Mouse (Mus musculus): Measurements from ENCODE around the gene Cacna2d3.
A peak's percentile ranks its signal among the peaks of the same experiment; 100 is the strongest.

Gene Cacna2d3

GRCm38 (mm10) chr14:29163998-29164652 is 557.5 kb downstream of the Cacna2d3 start:
- no peak for DNase-seq (ENCODE audit: low spot score in 2 of 2)

GRCm38 (mm10) chr14:29159803-29160202 is 561.9 kb downstream of the Cacna2d3 start:
- no peak for DNase-seq (ENCODE audit: low spot score in 2 of 2)

GRCm38 (mm10) chr14:29157096-29157495 is 564.6 kb downstream of the Cacna2d3 start:
- DNase-seq (ENCODE audit: low spot score in 2 of 2) = no peak

- DNase-seq (ENCODE audit: low spot score in 2 of 2) = no peak
These were observed 577.5 kb downstream of the Cacna2d3 start for GRCm38 (mm10) chr14:29144184-29144583.

- DNase-seq (ENCODE audit: low spot score in 2 of 2) = no peak
These were observed 584.0 kb downstream of the Cacna2d3 start for GRCm38 (mm10) chr14:29137614-29138013.

- no peak for DNase-seq (ENCODE audit: low spot score in 2 of 2)
These were observed 584.6 kb downstream of the Cacna2d3 start for GRCm38 (mm10) chr14:29137006-29137579.

- no peak for DNase-seq (ENCODE audit: low spot score in 2 of 2)
These were observed 586.8 kb downstream of the Cacna2d3 start for GRCm38 (mm10) chr14:29134901-29135300.

- no peak for DNase-seq (ENCODE audit: low spot score in 2 of 2)
These were observed 591.2 kb downstream of the Cacna2d3 start for GRCm38 (mm10) chr14:29130511-29130910.

- no peak for DNase-seq (ENCODE audit: low spot score in 2 of 2)
These were observed 597.8 kb downstream of the Cacna2d3 start for GRCm38 (mm10) chr14:29123886-29124285.

GRCm38 (mm10) chr14:29122749-29123148 is 598.9 kb downstream of the Cacna2d3 start:
- no peak for DNase-seq (ENCODE audit: low spot score in 2 of 2)

GRCm38 (mm10) chr14:29113852-29114450 is 607.7 kb downstream of the Cacna2d3 start:
- DNase-seq (ENCODE audit: low spot score in 2 of 2) = no peak

GRCm38 (mm10) chr14:29111666-29112065 is 610.0 kb downstream of the Cacna2d3 start:
- DNase-seq (ENCODE audit: low spot score in 2 of 2) = no peak

GRCm38 (mm10) chr14:29110351-29111091 is 611.1 kb downstream of the Cacna2d3 start:
- DNase-seq (ENCODE audit: low spot score in 2 of 2) = no peak

- DNase-seq (ENCODE audit: low spot score in 2 of 2) = no peak
These were observed 614.2 kb downstream of the Cacna2d3 start for GRCm38 (mm10) chr14:29107464-29107863.

- DNase-seq (ENCODE audit: low spot score in 2 of 2) = no peak
These were observed 623.9 kb downstream of the Cacna2d3 start for GRCm38 (mm10) chr14:29097776-29098175.

GRCm38 (mm10) chr14:29095431-29095830 is 626.2 kb downstream of the Cacna2d3 start:
- no peak for DNase-seq (ENCODE audit: low spot score in 2 of 2)

GRCm38 (mm10) chr14:29090074-29090473 is 631.6 kb downstream of the Cacna2d3 start:
- DNase-seq (ENCODE audit: low spot score in 2 of 2) = peak; percentile 33 to 70

GRCm38 (mm10) chr14:29086528-29086927 is 635.1 kb downstream of the Cacna2d3 start:
- no peak for DNase-seq (ENCODE audit: low spot score in 2 of 2)

GRCm38 (mm10) chr14:29085493-29086159 is 636.0 kb downstream of the Cacna2d3 start:
- DNase-seq (ENCODE audit: low spot score in 2 of 2) = no peak

GRCm38 (mm10) chr14:29082171-29082570 is 639.5 kb downstream of the Cacna2d3 start:
- DNase-seq (ENCODE audit: low spot score in 2 of 2) = no peak

- no peak for DNase-seq (ENCODE audit: low spot score in 2 of 2)
These were observed 641.0 kb downstream of the Cacna2d3 start for GRCm38 (mm10) chr14:29080630-29081029.

- DNase-seq (ENCODE audit: low spot score in 2 of 2) = no peak
These were observed 641.4 kb downstream of the Cacna2d3 start for GRCm38 (mm10) chr14:29080228-29080627.
